Mouse (Mus musculus) bone marrow macrophage, adult 2 months (primary cell): ENCODE results near the gene Negr1. TPM values are rescaled to one million over a fixed set of nuclear protein-coding genes. Genes with fewer than 3 reads are reported as not detected.

Source experiments
- H3K27ac ChIP-seq: 2 replicates; pipeline ENCODE4 v1.5.1; 2012; ENCODE audit warnings: low read depth, low read length; ENCODE audit not compliant: insufficient read depth
- H3K4me1 ChIP-seq: 2 replicates; pipeline ENCODE4 v1.6.1; 2012; ENCODE audit warnings: low read length; ENCODE audit not compliant: control insufficient read depth, insufficient read depth
- H3K4me3 ChIP-seq: 2 replicates; pipeline ENCODE4 v1.5.1; 2012; ENCODE audit warnings: mild to moderate bottlenecking, low read length, moderate library complexity; ENCODE audit not compliant: insufficient read depth
- CTCF ChIP-seq: IDR thresholded peaks from 2 replicates; pipeline ENCODE4 v1.5.1; 2012; ENCODE audit warnings: low read depth, mild to moderate bottlenecking, low read length, moderate library complexity
- POLR2A ChIP-seq: IDR thresholded peaks from 2 replicates; pipeline ENCODE4 v1.6.1; 2012; ENCODE audit warnings: mild to moderate bottlenecking, low read depth, low read length, borderline replicate concordance
- polyA plus RNA-seq: library from polyadenylated mRNA; stranded (reverse); fragments of >200 nt; gene quantifications from 2 replicates; pipeline ENCODE4 v1.2.4, GENCODE M21; 2012; ENCODE audit not compliant: missing spikeins, insufficient read depth, insufficient read length

Negr1 gene
- polyA plus RNA-seq, 1 experiment, result not detected

- no peaks in the 10 kb centered on the region for H3K4me1 ChIP-seq
- TF ChIP-seq CTCF (no peak), POLR2A (no peak)
These were observed 11.9 kb downstream of the Negr1 start for GRCm38 (mm10) chr3:156573465-156573864.

GRCm38 (mm10) chr3:156576292-156576691 is 14.7 kb downstream of the Negr1 start:
- TF ChIP-seq POLR2A (no peak), CTCF (no peak)
- H3K27ac ChIP-seq, result no peak overlapping the region
- no peak overlapping the region for H3K4me3 ChIP-seq
- H3K4me1 ChIP-seq, result no peaks in the 10 kb centered on the region

More at GRCm38 (mm10) chr3:156573465-156573864, 11.9 kb downstream of the Negr1 start:
- no peak overlapping the region for H3K4me3 ChIP-seq
- H3K27ac ChIP-seq, result no peak overlapping the region

- H3K4me3 ChIP-seq, result no peak overlapping the region
- no peaks in the 10 kb centered on the region for H3K4me1 ChIP-seq
- TF ChIP-seq CTCF, result no peak
- TF ChIP-seq POLR2A, result no peak
- no peak overlapping the region for H3K27ac ChIP-seq
These were observed 29.0 kb downstream of the Negr1 start for GRCm38 (mm10) chr3:156590612-156591011.

GRCm38 (mm10) chr3:156591125-156591524 is 29.5 kb downstream of the Negr1 start:
- no peak overlapping the region for H3K27ac ChIP-seq
- TF ChIP-seq CTCF, result no peak
- TF ChIP-seq POLR2A, result no peak
- no peak overlapping the region for H3K4me3 ChIP-seq
- H3K4me1 ChIP-seq, result no peaks in the 10 kb centered on the region

- no peaks in the 10 kb centered on the region for H3K4me1 ChIP-seq
- H3K27ac ChIP-seq, result no peak overlapping the region
- TF ChIP-seq CTCF, result no peak
- TF ChIP-seq POLR2A, result no peak
- H3K4me3 ChIP-seq, result no peak overlapping the region
These were observed 45.3 kb downstream of the Negr1 start for GRCm38 (mm10) chr3:156606846-156607245.

DNA sequence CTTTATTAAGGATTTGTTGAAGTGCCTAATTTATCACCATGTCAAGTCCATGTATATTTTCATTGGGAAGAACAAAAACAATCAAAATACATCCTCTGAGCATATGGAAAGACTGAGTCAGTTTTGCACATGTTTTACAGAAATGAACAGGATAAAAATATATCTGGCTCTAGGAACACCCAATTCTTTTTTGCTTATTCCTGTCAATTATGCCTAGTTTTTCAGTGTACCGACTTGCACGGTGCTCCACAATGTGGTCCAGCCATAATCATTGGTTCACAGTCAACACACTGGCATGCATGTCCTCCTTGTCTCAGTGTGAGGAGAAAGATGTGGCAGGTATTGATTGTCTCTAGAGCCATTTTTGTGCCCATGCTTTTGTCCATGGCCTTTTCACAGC is 58.3 kb downstream of the Negr1 start:
- H3K4me3 ChIP-seq, result no peak overlapping the region
- H3K27ac ChIP-seq, result no peak overlapping the region
- H3K4me1 ChIP-seq, result no peaks in the 10 kb centered on the region
- TF ChIP-seq POLR2A, result no peak
- TF ChIP-seq CTCF, result no peak

DNA sequence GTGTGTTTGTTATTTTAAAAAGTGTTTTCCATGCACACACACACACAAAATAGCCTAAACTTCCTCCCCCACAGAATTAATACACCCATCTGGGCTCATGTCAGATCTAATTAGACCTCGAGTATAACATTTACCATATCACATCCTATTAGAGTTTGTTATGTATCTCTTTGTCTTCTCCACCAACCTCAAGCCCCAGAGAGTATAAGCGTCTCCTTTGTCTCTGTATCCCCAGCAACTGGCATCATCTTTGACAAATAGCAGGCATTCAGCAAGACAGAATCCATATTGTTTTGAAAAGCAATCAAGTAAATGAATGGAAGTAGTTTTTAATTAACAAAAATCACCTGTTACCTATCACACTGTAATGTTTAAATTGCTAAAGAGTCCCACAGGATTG is 67.0 kb downstream of the Negr1 start:
- no peak overlapping the region for H3K27ac ChIP-seq
- TF ChIP-seq CTCF (no peak), POLR2A (no peak)
- H3K4me1 ChIP-seq, result no peaks in the 10 kb centered on the region
- no peak overlapping the region for H3K4me3 ChIP-seq

DNA sequence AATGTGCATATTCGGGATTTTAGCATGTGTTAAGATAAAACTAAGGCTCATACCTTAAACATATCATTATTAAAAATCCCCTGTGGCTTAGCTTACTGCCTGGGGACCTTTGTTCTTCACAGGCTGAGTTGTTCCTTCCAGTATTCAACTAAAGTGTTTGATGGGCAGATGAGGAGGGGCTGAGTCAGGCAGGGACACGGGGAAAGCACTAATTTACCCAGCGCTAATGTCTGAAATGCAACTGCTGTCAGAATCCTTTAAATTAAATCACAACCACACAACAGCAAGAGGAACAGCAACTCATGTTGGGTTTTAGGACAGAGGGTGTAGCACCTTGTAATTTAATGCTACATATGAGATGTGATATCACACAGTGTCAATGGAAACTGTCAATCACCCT is 71.3 kb downstream of the Negr1 start:
- no peaks in the 10 kb centered on the region for H3K4me1 ChIP-seq
- no peak overlapping the region for H3K4me3 ChIP-seq
- no peak overlapping the region for H3K27ac ChIP-seq
- TF ChIP-seq CTCF (no peak), POLR2A (no peak)

DNA sequence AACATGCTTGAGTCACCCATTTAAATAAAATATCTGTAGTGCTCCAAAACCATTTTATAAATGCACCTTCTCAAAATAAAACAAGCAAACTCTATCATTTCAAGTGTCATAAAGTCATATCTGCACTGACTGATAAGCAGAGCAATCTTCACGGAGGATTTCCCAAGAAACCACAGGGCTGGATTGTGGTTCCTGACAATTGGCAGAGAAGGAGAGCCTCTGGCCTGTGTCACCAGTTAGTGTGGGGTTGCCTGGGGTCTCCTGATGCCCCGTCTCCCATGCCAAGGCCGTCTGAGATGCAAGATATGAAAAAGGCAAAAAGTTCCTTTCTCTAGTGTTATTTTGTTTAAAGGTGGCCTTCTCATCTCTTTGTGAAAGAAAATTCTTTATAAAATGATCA is 77.8 kb downstream of the Negr1 start:
- no peaks in the 10 kb centered on the region for H3K4me1 ChIP-seq
- TF ChIP-seq POLR2A, result no peak
- no peak for TF ChIP-seq CTCF

DNA sequence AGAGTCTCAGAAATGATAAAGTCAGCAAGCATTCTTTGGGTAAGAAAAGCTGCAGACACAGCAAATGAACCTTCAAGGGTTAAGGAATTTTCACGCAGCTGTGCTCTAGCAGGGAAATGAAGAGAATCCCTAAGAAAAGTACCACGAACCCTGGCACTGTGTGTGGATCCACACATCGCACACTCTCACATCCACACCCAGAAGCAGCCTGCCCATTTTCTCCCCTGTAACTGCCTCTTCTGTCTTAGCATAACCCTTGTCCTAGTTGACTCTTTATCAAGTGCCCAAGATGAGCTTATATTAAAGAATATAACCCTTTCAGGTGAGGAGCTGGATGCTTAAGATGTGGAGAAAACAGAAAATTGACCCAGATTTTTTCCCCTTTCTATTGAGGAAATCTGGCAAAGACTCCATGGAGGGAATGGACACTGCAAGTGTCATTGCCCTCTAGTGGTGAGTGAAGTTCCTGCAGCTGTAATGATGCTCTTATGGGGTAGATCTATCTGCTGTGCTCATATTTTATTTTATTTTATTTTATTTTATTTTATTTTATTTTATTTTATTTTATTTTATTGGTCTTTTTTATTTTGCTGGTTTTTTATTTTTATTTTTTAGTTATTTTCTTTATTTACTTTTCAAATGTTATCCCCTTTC is 82.2 kb downstream of the Negr1 start:
- Histone ChIP-seq H3K4me3 (no peak overlapping the region), H3K4me1 (no peaks in the 10 kb centered on the region), H3K27ac (no peak overlapping the region)
- TF ChIP-seq CTCF (no peak), POLR2A (no peak)

More for the DNA sequence above, 77.8 kb downstream of the Negr1 start:
- no peak overlapping the region for H3K27ac ChIP-seq
- H3K4me3 ChIP-seq, result no peak overlapping the region
